Mouse (Mus musculus): ENCODE measurements around the gene Trp53rka.

DNA sequence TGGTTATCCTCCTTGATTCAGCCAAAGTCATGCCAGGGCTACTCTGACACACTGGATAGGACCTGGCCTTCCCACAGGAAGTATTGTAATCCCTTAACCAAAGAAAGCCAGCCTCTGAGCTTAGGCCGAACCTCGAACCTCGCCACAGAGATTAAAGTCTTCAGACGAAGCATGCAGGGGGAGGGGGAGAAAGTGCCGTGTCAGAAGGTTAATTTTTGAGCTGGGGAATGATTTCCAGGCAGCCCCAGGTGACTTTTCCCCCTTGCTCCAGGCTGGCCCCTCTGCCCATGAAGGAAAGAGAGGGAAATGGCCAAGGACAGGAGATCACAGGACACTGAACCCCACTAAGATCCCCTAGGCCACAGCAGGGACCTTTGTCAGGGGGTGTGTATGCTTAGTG is 34.9 kb downstream of the Trp53rka start:
- TF ChIP-seq POLR2A (IDR thresholded peaks at IDR 0.05; ENCODE audit: borderline replicate concordance, insufficient read depth, low read length): no peak
- TF ChIP-seq CTCF (IDR thresholded peaks at IDR 0.05; ENCODE audit: borderline replicate concordance, insufficient read depth, low read depth, low read length): no peak
